Mouse (Mus musculus) central nervous system, embryonic 11.5 days (tissue): Measurements from ENCODE around the gene Mad2l1. TPM values are rescaled to one million over a fixed set of nuclear protein-coding genes. Genes with fewer than 3 reads are reported as not detected.

Experiments used
- polyA plus RNA-seq: library from polyadenylated mRNA; depleted of rRNA; stranded (reverse); fragments of >200 nt; gene quantifications from 2 replicates; pipeline ENCODE4 v1.2.3, GENCODE M21; 2012; rRNA removed

Gene Mad2l1
- polyA plus RNA-seq = 94.1 and 103 TPM in 2 replicates

DNA sequence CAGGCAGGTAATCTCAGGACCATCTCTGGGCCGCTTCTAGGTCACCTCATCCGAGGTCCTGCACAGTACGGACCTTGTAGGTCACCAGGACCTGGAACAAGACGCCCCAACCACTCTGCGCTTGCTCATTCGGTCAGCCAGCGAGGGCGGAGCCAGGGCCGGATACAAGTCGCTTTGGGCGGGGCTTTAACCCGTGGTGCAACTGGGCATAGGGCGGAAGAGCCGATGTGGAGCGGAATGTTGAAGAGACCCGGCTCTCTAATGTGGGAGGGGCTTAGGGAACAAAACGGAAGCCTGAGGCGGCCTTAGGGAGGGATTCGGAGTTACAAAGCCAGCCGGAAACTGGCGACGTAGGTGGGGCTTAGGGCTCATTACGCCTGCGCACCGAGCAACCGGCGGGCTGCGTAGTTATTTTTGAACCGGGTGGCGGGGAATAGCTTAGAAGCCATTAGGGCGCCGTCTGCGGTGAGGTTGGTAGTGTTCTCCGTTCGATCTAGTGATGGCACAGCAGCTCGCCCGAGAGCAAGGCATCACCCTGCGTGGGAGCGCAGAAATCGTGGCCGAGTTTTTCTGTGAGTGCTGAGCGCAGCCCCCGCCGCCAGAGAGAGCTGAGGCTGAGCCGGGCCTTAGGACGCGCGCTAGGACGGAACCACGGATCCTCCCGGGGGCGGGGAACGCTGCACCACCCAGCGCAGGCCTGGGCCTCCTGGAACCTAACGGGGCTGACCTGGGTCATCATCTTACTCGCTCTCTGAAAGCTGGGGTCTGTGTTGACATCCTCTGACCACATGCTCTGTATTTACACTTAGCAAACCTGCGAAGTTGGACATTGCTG lies at the start of gene Mad2l1:
Gene Mad2l1 (plus strand): TSS at position 363 of the 835 bp plus-strand sequence.

DNA sequence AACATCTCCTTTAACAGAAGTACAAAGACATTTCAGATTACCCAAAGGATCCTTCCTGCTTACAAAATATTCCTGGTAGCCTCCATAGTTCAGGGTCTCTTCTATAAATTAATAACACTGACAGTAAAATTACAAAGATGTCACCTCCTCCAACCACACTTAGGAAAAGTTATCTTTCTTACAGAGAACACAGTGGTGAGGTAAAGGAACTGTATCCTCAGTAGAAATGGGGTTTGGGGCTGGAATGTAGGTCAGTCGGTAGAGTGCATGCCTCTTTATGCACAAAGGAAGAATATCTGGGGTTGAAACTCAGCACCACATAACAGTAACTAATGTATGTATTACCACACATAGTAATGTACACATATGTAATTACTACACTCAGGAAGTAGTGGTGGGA lies 24.8 kb downstream of the Mad2l1 start, which contains the start of gene Vmn1r32:
Gene Vmn1r32 (minus strand): TSS at position 101 of the 400 bp plus-strand sequence.

Other genes starting within 250 kb of the Mad2l1 start
- 0.06 TPM in 1 of 2 replicates, not detected in the other for gene Vmn1r32, start 24.7 kb downstream of the Mad2l1 start, polyA plus RNA-seq
- not detected in 2 replicates for gene Vmn1r33, start 82.9 kb downstream of the Mad2l1 start, polyA plus RNA-seq
- gene Vmn1r34, start 108.5 kb downstream of the Mad2l1 start, polyA plus RNA-seq = not detected in 2 replicates
- not detected in 2 replicates for gene Vmn1r35, start 150.5 kb downstream of the Mad2l1 start, polyA plus RNA-seq
- gene Vmn1r36, start 183.8 kb downstream of the Mad2l1 start, polyA plus RNA-seq = not detected in 2 replicates
- gene Vmn1r37, start 194.0 kb downstream of the Mad2l1 start, polyA plus RNA-seq = not detected in 2 replicates
- not detected in 2 replicates for gene Vmn1r38, start 247.2 kb downstream of the Mad2l1 start, polyA plus RNA-seq